Mouse (Mus musculus) brown adipose tissue, adult 24 weeks (tissue): ENCODE results near the gene Dlgap4. TPM values are rescaled to one million over a fixed set of nuclear protein-coding genes. Genes with fewer than 3 reads are reported as not detected.
A peak's percentile ranks its signal among the peaks of the same experiment; 100 is the strongest.

Experiments
- H3K27ac ChIP-seq: fragments of 200-500 bp; replicated peaks from 2 replicates; pipeline ENCODE4 v1.5.1; 2012; ENCODE audit warnings: low read depth, mild to moderate bottlenecking, low read length
- H3K4me1 ChIP-seq: fragments of 200-500 bp; 2 replicates; pipeline ENCODE4 v1.6.1; 2012; ENCODE audit warnings: low read length, mixed read lengths; ENCODE audit not compliant: control insufficient read depth, insufficient read depth, insufficient read length
- H3K4me3 ChIP-seq: fragments of 200-500 bp; 2 replicates; pipeline ENCODE4 v1.5.1; 2012; ENCODE audit warnings: low read depth, mild to moderate bottlenecking, low read length, moderate library complexity; ENCODE audit not compliant: insufficient read depth
- polyA plus RNA-seq: library from polyadenylated mRNA; stranded (reverse); fragments of >200 nt; gene quantifications from 2 replicates; pipeline ENCODE4 v1.2.4, GENCODE M21; 2012; ENCODE audit not compliant: missing spikeins, insufficient read depth, insufficient read length

The Dlgap4 gene
- polyA plus RNA-seq, result 27.5 and 39.8 TPM in 2 replicates

DNA sequence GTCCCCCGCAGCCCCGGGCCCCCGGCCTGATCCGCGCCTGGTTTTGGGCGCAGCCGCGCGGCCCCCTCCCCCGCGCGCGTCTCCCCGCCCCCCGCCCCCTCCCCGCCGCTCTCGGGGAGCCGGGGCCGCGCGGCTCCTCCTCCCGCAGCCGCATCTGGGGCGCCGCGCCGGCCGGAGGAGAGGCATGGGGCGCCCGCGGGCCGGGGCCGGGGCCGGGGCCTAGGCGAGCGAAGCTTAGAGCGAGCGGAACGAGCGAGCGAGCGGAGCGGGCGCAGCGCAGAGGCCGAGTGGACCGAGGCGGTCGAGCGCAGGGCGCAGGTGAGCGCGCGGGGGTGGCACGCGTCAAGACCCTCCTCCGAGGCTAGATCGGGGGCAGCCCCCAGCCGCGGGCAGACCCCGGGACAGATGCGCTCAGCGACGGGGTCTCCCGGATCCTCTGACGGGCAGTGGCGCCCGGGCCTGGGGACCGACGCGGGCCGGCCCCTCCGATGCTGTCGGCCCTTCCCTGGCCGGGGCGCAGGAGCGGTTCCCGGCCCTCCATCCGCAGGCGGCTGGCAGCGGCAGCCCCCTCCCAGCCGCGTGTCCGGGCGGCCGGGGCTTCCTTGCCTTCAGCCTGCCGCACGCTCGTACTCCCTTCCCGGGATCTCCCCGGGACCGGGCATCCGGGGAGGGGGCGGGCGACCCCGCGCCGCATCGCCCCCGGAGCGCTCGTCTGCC lies at the start of gene Dlgap4:
TSS of gene Dlgap4 (plus strand) at position 165 of the 717 bp plus-strand sequence.
- Histone ChIP-seq H3K4me3 (peak within 1 kb of the TSS; percentile 51), H3K4me1 (peaks cover 2% of the 10 kb centered on the region; the same call in 1 of the 2 replicates), H3K27ac (no peak within 1 kb of the TSS)

DNA sequence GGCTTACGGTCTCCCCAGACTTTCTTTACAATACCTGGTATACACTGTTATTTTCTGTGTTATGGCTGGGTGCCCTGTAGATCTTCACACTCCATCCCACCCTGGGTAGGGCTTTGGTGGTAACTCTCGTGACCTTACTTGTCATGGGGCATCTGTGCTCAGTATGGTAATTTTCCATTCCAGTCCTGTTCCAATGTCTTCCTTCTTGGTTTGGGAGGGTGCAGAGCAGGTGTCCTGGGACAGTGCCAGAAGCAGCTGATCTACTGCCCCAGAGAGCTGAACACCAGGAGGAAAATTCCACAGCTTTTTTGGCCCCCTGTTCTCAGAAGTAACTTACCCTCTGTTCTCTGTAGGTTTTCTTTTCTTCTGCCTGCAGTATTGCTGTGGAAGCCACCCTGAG lies 47.0 kb upstream of the Dlgap4 start:
- no peaks in the 10 kb centered on the region for H3K4me1 ChIP-seq
- H3K4me3 ChIP-seq, result no peak overlapping the region
- no peak overlapping the region for H3K27ac ChIP-seq

DNA sequence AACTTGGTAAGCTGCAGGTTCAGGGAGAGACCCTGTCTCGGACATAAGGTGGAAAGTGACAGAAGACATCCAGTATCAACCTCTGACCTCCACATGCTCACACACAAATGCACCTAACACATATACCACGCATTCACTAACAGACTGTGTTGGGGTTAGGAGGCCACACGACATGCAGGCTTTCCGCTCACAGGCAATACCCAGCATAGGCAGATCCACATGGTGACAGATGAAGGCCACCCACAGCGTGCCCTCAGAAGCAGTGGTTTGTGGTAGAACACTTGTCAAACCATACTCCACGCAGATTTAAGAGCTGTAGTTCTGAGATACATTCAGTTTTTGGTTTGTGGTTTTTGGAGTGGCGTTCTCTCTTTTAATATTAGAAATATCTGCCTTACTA lies 44.9 kb upstream of the Dlgap4 start:
- Histone ChIP-seq H3K4me3 (no peak overlapping the region), H3K4me1 (no peaks in the 10 kb centered on the region), H3K27ac (no peak overlapping the region)

DNA sequence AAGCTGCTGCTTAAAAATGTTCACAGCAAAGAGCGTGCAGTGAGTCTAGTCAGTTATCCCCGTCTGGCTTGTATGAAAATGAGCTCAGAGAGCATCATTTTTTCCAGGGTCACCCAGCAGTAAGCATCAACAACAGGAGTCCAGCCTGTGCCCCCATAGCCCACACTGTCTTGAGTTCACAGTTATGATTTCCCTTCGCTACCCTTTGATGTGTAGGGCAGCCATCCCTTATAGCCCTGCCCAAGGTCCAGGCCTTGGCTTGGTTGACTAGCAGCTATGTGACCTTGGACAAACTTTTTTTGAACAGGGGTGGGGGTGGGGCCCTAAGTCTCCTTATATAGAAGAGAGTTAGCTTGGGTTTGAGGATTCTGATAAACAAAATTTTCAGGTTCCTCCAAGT lies 44.2 kb upstream of the Dlgap4 start:
- H3K4me1 ChIP-seq, result no peaks in the 10 kb centered on the region

DNA sequence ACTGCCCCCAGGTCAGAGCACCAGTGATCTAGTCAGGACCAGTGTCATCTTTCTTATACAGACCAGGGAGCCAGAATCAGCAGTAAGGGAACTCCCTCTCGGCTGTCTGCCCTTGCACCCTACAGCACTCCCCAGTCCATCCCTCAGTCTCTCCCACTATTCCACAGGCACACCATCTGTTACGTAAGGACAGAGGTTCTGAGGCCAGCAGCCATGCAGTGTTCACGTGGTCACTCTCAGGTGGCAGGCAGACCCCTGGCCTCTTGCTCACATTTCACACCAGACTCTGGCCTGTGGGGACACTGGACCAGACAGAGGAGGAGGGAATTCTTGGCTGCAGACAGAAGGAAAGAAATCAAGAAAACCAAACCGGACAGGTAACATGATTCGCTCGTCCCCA lies 42.0 kb upstream of the Dlgap4 start:
- Histone ChIP-seq H3K4me1 (no peaks in the 10 kb centered on the region), H3K27ac (no peak overlapping the region)

More for the DNA sequence above, 44.2 kb upstream of the Dlgap4 start:
- Histone ChIP-seq H3K27ac (no peak overlapping the region), H3K4me3 (no peak overlapping the region)

DNA sequence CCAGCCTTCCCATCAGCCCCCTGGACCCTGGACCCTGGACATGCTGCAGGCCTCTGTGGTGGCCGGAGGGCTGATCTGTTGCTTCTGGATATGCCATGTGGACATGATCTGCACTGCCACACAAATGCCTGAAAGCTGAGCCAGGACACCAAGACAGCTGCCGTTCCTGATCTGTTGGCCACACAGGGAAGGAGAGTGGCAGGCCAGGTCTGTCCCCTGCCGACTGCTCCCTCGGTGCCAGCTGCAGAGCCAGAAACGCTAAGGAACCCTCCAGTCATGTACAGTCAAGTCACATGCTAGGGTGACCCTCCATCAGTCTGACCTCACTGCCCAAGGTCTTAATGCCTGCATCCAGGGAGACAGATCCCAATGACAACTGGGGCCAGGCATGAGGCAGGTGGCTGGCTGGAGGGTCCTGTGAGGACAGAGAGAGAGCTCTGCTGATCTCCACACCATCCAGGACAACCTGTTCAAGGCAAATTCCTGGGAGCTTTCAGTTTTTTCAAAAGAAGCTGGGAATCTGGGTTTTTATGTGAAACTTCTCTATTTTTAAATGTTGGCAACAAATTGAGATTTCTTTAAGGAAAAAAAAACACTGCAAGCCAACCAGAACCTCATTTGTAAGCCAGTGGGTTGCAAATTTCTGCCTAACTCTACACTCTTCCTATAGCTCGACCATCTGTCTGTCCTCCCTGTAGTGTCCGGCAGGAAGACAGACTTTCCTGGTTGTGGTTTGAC lies 36.5 kb upstream of the Dlgap4 start:
- Histone ChIP-seq H3K4me1 (no peaks in the 10 kb centered on the region), H3K27ac (no peak overlapping the region), H3K4me3 (no peak overlapping the region)

More for the DNA sequence above, 42.0 kb upstream of the Dlgap4 start:
- H3K4me3 ChIP-seq, result no peak overlapping the region

DNA sequence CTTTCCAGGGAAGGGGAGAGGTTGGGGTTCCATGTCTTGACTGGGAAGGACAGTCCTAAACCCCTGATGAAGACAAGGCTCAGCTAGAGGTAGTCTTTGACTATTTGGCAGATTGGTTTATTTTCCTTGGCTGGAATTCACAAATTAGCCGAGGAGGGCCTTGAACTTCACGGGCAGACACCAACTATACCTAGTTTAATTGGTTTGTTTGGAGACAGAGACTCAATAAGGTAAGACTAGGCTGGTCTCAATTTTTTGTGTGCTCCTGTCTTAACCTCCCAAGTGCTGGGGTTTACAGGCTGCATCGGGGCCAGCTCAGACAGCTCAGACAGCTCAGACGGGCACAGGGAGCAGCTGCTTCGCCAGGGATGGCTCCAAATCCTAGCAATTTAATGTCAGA lies 33.0 kb upstream of the Dlgap4 start:
- Histone ChIP-seq H3K4me3 (no peak overlapping the region), H3K4me1 (no peaks in the 10 kb centered on the region), H3K27ac (no peak overlapping the region)

DNA sequence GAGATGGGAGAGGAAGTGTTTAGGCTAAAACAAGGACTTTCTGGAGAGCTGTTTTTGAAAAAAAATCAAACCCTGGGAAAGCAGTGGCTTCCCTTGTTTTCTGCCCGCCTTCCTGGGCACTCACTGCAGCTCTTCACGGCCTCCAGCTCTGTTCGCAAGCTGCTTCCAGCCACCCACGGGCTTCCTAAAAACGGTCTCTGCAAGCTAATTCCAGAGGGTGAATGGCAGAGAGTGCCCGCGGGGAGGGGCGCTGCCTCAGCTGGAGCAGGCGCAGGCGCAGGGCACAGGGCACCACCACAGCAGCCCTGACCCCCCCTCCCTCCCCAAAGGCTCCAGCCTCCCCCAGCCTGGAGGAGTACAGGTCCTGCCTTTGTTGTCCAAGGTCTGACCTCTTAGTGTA lies 32.3 kb upstream of the Dlgap4 start:
- Histone ChIP-seq H3K4me3 (no peak overlapping the region), H3K4me1 (no peaks in the 10 kb centered on the region), H3K27ac (no peak overlapping the region)

DNA sequence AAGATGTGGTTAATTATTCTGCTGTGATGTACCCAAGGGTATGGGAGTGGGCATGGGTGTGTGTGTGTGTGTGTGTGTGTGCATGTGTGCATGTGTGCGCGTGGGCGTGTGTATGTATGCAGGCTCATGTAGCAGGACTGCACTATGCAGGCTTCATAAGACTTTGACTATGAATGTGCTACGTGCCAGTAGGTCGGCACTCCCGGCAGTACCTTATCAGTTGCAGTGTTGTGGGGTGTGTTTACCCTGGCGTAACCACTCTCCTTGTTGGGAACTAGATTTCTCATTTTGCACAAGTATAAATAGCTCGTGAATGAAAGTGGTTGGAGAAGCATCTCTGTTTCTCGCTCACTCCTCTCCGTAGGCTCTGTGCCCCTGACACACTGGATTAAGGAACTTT lies 30.6 kb upstream of the Dlgap4 start:
- H3K4me3 ChIP-seq, result no peak overlapping the region
- no peak overlapping the region for H3K27ac ChIP-seq
- no peaks in the 10 kb centered on the region for H3K4me1 ChIP-seq

DNA sequence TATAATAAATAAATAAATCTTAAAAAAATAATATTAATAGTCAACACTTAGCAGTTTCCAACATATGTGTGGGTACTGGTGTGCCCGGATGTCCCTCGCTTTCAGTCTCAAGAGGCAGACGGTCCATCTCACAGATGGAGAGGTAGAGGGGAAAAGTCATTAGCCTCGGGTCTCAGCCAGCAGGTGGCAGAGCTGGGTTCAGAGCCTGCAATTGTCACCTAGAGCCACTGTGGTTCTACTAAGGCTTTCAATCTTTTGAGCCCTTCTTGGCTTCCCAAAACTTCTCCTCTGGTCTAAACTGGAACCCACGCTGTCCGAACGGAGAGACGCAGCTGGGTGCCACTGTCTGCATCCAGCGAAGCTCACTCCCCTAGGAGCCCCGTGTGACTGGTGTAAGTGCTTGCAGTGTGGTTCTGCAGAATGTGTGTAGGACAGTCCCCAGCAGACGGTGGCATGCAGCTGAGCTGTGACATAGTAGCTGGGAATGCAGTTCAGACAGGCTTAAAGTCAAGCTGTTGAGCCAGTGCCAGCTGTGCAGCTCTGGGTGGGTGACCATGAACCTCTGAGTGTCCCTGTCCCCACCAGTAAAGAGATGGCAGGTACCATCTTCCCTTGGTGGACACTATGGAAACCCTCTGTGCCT lies 29.2 kb upstream of the Dlgap4 start:
- Histone ChIP-seq H3K4me3 (no peak overlapping the region), H3K4me1 (no peaks in the 10 kb centered on the region), H3K27ac (no peak overlapping the region)

DNA sequence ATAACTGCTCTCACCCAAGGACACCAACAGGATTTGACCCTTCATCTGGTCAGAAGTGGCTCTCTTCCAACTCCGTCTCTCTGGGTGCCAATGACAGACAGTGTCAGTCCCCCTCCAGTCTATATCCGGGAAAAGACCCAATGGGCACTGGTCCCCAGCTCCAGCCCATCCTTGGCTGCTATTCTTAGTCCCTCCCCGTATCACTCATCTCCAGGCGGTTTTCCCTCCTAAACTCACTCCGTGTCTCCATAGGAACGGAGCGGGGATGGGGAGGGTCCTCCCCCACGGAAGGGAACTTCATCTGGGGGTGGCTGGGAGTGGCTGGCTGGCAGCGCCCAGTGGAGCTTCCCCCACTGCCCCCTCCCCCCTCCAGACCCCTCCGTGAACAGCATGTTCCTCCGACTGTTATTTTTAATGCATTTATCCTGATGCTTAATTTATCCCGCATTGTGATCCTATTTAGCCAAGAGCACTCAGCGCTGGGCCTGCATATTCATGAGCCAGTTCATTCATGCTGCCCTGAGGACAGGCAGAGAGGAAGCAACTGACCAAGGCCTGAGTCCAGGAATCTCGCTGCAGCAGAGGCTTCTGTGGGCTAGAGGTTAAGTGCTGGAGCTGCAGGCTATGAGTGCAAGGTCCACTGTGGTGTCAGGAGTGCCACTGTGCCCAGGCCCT lies 28.6 kb upstream of the Dlgap4 start:
- H3K4me1 ChIP-seq, result no peaks in the 10 kb centered on the region
- H3K4me3 ChIP-seq, result no peak overlapping the region
- no peak overlapping the region for H3K27ac ChIP-seq

DNA sequence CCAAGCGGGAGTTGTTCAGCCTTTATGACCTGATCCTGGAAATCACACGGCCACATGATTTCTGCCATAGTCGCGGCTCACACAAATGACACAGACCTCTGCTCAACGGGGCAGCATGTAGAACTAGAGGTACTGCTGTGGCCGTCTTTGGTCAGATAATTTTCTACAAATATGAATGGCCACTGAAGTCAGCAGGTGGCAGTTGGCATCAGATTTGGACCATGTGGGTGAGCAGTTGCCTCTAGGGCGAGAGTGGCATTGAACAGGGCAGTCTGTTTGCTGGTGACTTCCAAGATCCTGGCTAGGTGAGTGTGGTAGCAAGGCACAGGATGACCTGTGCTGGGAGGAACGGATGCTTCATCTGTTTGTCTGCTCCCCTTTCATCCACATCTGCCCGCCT lies 24.0 kb upstream of the Dlgap4 start:
- no peak overlapping the region for H3K27ac ChIP-seq
- H3K4me3 ChIP-seq, result no peak overlapping the region
- H3K4me1 ChIP-seq, result no peaks in the 10 kb centered on the region

DNA sequence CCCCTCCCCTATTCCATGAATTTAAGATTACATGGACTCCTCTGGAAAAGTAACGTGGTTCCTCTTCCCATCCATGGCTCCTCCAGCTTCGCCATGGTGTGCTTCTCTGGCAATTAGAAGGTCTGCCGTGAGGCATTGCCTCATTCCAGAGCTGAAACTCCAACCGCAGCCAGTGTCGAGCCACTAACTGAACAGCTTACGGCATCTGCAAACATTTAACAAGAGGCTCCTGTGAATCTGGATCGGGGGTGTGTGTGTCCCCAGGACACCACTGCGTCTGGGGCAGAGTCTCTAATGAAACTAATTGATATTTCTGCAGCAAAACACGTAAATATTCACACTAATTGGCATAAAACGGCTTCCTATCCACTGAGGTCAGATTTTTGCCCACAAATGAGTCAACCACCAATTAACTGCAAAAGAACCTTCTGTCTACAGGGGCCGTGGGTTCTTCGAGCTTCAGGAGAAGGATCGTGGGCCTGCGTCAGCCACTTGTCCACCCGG lies 18.5 kb upstream of the Dlgap4 start:
- H3K4me1 ChIP-seq, result no peaks in the 10 kb centered on the region
- H3K27ac ChIP-seq, result no peak overlapping the region
- H3K4me3 ChIP-seq, result no peak overlapping the region

DNA sequence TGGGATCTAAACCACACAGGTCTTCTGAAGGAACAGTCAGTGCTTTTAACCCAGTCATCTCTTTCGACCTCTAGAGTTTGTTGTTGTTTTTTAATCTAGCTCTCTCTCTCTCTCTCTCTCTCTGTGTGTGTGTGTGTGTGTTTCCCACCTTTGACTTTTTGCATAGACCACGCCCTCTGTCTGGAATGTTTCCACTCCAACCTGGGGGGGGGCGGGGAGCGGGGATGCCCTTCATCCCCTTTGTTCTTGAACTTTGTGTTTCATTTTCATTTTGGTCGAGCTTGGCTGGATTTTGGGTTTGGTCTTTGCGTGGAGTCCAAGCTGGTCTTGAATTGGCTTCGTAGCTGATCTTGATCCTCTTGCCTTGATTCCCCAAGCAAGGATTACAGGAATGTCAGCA lies 10.9 kb upstream of the Dlgap4 start:
- Histone ChIP-seq H3K4me1 (no peaks in the 10 kb centered on the region), H3K27ac (no peak overlapping the region), H3K4me3 (no peak overlapping the region)

DNA sequence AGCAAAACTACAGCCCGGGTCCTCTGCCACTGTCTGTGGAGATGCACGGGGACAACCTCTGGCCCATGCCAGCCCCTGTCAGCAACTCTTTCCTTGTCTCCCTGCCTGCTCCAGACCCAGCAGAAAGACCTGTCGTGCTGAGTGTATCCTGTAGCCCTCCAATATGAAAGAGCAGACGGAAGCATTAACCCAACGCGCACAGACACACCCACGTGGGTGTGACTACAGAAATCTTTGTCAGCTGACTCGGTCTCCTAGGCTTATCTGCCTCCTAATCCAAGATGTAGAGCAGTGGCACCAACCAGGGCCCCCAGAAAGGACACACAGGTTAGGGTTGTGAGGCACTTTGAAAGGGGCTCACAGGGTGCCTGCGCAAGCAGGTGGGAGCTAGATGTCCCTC lies 9.8 kb upstream of the Dlgap4 start:
- Histone ChIP-seq H3K27ac (no peak overlapping the region), H3K4me1 (no peaks in the 10 kb centered on the region), H3K4me3 (no peak overlapping the region)
